Comparison of ENCODE assay signal across 9 mouse cellular contexts in the genomic region with DNA sequence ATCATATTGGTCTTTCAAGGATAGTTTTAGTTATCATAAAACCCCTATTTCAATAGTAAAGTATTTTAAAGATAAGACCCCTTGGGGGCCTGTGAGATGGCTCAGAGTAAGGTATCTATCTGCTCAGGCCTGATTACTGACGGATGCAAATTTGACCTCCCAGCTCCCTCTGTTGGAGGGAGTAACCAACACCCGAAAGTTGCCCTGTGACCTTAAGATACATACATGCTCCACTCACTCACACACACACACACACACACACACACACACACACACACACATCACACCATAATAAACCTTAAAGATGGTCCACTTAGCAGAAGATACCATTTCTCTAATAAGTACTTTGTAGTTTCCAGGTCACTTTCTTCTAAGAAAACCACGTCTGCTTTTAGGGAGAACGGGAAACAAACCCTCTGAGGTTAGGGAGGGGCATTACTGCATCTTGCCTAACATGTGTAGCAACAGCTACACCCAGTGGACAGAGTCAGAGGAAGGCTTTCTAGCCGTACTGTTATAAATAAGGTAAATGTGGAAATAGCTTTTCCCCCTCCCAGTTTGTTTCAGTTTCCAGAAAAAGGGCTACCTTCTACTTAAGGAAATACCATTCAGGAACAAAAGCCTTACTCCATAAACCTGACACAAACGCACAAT. TPM values are rescaled to one million over a fixed set of nuclear protein-coding genes. Genes with fewer than 3 reads are reported as not detected.
DNase-seq lines count a peak whose midpoint lies in the region; ATAC-seq and TF ChIP-seq lines count a peak whose summit lies in the region.
"Had no signal": no experiment of that assay in that cellular context is flagged by ENCODE, and none has a peak within 500 bp of the region (broad histone marks: within the 10 kb centered on the region; RNA-seq: fewer than 3 reads in every experiment).

No protein-coding gene starts in this region.

- DNase-seq in heart, adult 11 months, result peak; percentile 89
- DNase-seq in heart, embryonic 10.5 days (ENCODE audit: low spot score), result no peak
- DNase-seq in lung, embryonic 14.5 days, result peak; percentile 84
- DNase-seq in right cerebral cortex, postnatal 4 days, result peak; percentile 37
- DNase-seq in cerebellum, adult 11-12 months, result no peak

- H3K9me3 ChIP-seq in heart, embryonic 10.5 days, result no peaks in the 10 kb centered on the region
- H3K9me3 ChIP-seq in E14TG2a.4 (ENCODE audit: low read length), result no peaks in the 10 kb centered on the region
- no peaks in the 10 kb centered on the region for H3K9me3 ChIP-seq in hindbrain, embryonic 15.5 days
- H3K9me3 ChIP-seq in lung, embryonic 14.5 days (ENCODE audit: low read depth, low read length), result no peaks in the 10 kb centered on the region

- peaks cover 25% of the 10 kb centered on the region for H3K36me3 ChIP-seq in heart, embryonic 10.5 days
- H3K36me3 ChIP-seq in E14TG2a.4 (ENCODE audit: insufficient read depth, low read length), result peaks cover 50% of the 10 kb centered on the region
- H3K36me3 ChIP-seq in hindbrain, embryonic 15.5 days, result peaks cover 19% of the 10 kb centered on the region
- H3K36me3 ChIP-seq in lung, embryonic 14.5 days (ENCODE audit: insufficient read depth), result peaks cover 33% of the 10 kb centered on the region

- peaks cover 7% of the 10 kb centered on the region for H3K4me1 ChIP-seq in heart, embryonic 10.5 days
- peaks cover 18% of the 10 kb centered on the region for H3K4me1 ChIP-seq in E14TG2a.4 (replicated peaks; ENCODE audit: low read depth, low read length)
- no peaks in the 10 kb centered on the region for H3K4me1 ChIP-seq in hindbrain, embryonic 15.5 days (replicated peaks)
- H3K4me1 ChIP-seq in lung, embryonic 14.5 days (ENCODE audit: insufficient read depth), result no peaks in the 10 kb centered on the region

- H3K4me2 ChIP-seq in hindbrain, embryonic 15.5 days, result no peak overlapping the region
- H3K4me2 ChIP-seq in lung, embryonic 14.5 days, result no peak overlapping the region

- H3K4me3 ChIP-seq in heart, embryonic 10.5 days, result no peak overlapping the region
- H3K4me3 ChIP-seq in E14TG2a.4 (replicated peaks; ENCODE audit: low read length), result no peak overlapping the region
- H3K4me3 ChIP-seq in hindbrain, embryonic 15.5 days, result no peak overlapping the region
- no peak overlapping the region for H3K4me3 ChIP-seq in lung, embryonic 14.5 days (ENCODE audit: low read depth, low read length)

- ATAC-seq in common myeloid progenitor, adult 5-6 weeks (replicated peaks; ENCODE audit: low read depth, poor library complexity, severe bottlenecking), result peak; percentile 97
- peak; percentile 76; the same call in 1 of the 2 replicates for ATAC-seq in hindbrain, embryonic 15.5 days (ENCODE audit: low FRiP score, low read depth)
- peak; percentile 57; the same call in 1 of the 2 replicates for ATAC-seq in lung, embryonic 14.5 days (ENCODE audit: insufficient read depth)

- WGBS in heart, embryonic 10.5 days, result 42% methylated on average over 6 of the region's 6 CpGs
- 45% methylated on average over 6 of the region's 6 CpGs for WGBS in hindbrain, embryonic 15.5 days
- 27% methylated on average over 6 of the region's 6 CpGs for WGBS in lung, embryonic 14.5 days

- no peaks in the 10 kb centered on the region for H3K27me3 ChIP-seq in heart, embryonic 10.5 days (ENCODE audit: insufficient read depth, poor library complexity, severe bottlenecking)
- no peaks in the 10 kb centered on the region for H3K27me3 ChIP-seq in E14TG2a.4 (ENCODE audit: insufficient read depth, low read length)
- H3K27me3 ChIP-seq in hindbrain, embryonic 15.5 days, result no peaks in the 10 kb centered on the region
- no peaks in the 10 kb centered on the region for H3K27me3 ChIP-seq in lung, embryonic 14.5 days (ENCODE audit: insufficient read depth, low read length)

- no peak overlapping the region for H3K9ac ChIP-seq in hindbrain, embryonic 15.5 days
- H3K9ac ChIP-seq in lung, embryonic 14.5 days, result no peak overlapping the region

- no peak overlapping the region for H3K27ac ChIP-seq in heart, embryonic 10.5 days
- no peak overlapping the region for H3K27ac ChIP-seq in hindbrain, embryonic 15.5 days (replicated peaks)
- no peak overlapping the region for H3K27ac ChIP-seq in lung, embryonic 14.5 days (ENCODE audit: low read depth)
- H3K27ac ChIP-seq: macrophage had no signal

- TF ChIP-seq CTCF in E14TG2a.4 (conservative IDR thresholded peaks at IDR 0.05; ENCODE audit: low read length), result peak; percentile 31; the same call in 1 of the 2 replicates
- peak; percentile 74 for TF ChIP-seq CTCF in lung, embryonic 14.5 days (IDR thresholded peaks at IDR 0.05; ENCODE audit: low read depth)

RNA-seq across cellular contexts. Expression of a gene that starts 15.2 kb away (rescaled TPM):
- 26.4 and 28.8 TPM in 2 replicates for polyA plus RNA-seq in heart, embryonic 10.5 days (2016; fragmentation: Nextera tagmentation; extraction: Ambion mirVana)
- 16.2 and 30.6 TPM in 2 replicates for total RNA-seq in common myeloid progenitor, adult 5-6 weeks (2017)
- 26.5 and 29.8 TPM in 2 replicates for polyA plus RNA-seq in hindbrain, embryonic 15.5 days (2015; fragmentation: Nextera tagmentation; extraction: Ambion mirVana)
- 7.9 and 9.7 TPM in 2 replicates for polyA plus RNA-seq in lung, embryonic 14.5 days (2014; fragmentation: Nextera tagmentation; extraction: Ambion mirVana)

Comparison
In these comparisons a context has a peak if more than half of its experiments do, and no peak if none do; other contexts are left out.
1. DNase-seq: peak in heart, adult 11 months (single experiment), lung, embryonic 14.5 days (single experiment) and right cerebral cortex, postnatal 4 days (single experiment); none in heart, embryonic 10.5 days (single experiment) and cerebellum, adult 11-12 months (single experiment).
2. Peak in every context shown above with its lines, with median percentiles within 50 percentile points of each other: ATAC-seq.